Comparison of ENCODE assay signal across 13 mouse cellular contexts in the genomic region with DNA sequence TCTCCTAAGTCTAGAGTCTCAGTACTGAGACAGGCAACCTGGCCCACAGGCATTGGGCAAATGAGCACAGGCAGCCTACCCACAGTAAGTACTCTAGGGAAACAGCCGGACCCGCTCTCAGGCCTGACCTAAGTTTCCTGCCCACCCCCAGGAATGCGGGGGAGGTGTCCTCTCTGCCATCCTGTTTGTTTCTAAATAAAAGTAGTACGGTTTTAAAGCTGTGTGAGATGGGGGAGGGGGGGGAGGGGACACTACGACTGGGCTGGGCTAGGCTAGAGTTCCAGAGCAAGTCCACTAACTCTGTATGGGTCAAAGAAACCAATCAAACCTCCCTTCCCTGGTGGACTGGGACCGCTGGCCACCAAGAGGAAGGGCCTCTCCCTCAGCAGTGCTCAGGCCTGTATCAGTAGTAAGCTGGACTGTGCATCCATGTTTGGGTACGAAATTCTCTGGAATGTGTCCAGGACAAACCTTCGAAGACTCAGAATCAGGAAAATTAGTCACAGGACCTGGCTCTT. TPM values are rescaled to one million over a fixed set of nuclear protein-coding genes. Genes with fewer than 3 reads are reported as not detected.
DNase-seq lines count a peak whose midpoint lies in the region; ATAC-seq and TF ChIP-seq lines count a peak whose summit lies in the region.
"Had no signal": no experiment of that assay in that cellular context is flagged by ENCODE, and none has a peak within 500 bp of the region (broad histone marks: within the 10 kb centered on the region; RNA-seq: fewer than 3 reads in every experiment).

No protein-coding gene starts in this region.

- peak; percentile 54; the same call in 1 of the 2 replicates for TF ChIP-seq POLR2A in lung, adult 2 months (IDR thresholded peaks at IDR 0.05; ENCODE audit: borderline replicate concordance, extremely low read depth, low read depth, low read length)

- DNase-seq in lung, adult 2 months: no peak
- DNase-seq in lung, postnatal 25 days (ENCODE audit: low spot score): no peak
- no peak for DNase-seq in heart, embryonic 10.5 days (ENCODE audit: low spot score)
- DNase-seq in kidney, postnatal 0 days (ENCODE audit: low spot score): peak; percentile 83
- DNase-seq in lung, postnatal 36 days: peak; percentile 71
- DNase-seq in hindbrain, embryonic 11.5 days (ENCODE audit: low spot score): no peak
- DNase-seq in hindbrain, postnatal 0 days (ENCODE audit: low spot score): no peak

- no peaks in the 10 kb centered on the region for H3K27me3 ChIP-seq in heart, embryonic 10.5 days (ENCODE audit: insufficient read depth, poor library complexity, severe bottlenecking)
- H3K27me3 ChIP-seq in kidney, postnatal 0 days (ENCODE audit: insufficient read depth, low read length): no peaks in the 10 kb centered on the region
- no peaks in the 10 kb centered on the region for H3K27me3 ChIP-seq in hindbrain, embryonic 11.5 days (ENCODE audit: control insufficient read depth, insufficient read depth, low read length)
- no peaks in the 10 kb centered on the region for H3K27me3 ChIP-seq in hindbrain, postnatal 0 days (ENCODE audit: insufficient read depth, low read length)
- H3K27me3 ChIP-seq: forebrain, embryonic 15.5 days; hindbrain, embryonic 15.5 days; midbrain, embryonic 15.5 days; stomach, embryonic 15.5 days had no signal

- peaks cover 23% of the 10 kb centered on the region for H3K4me1 ChIP-seq in lung, adult 2 months (ENCODE audit: control insufficient read depth, insufficient read depth, low read length)
- H3K4me1 ChIP-seq in heart, embryonic 10.5 days: peaks cover 32% of the 10 kb centered on the region
- H3K4me1 ChIP-seq in kidney, postnatal 0 days (replicated peaks; ENCODE audit: insufficient read depth, low read length): peaks cover 15% of the 10 kb centered on the region; the same call in 1 of the 2 replicates
- H3K4me1 ChIP-seq in hindbrain, embryonic 11.5 days (replicated peaks; ENCODE audit: control insufficient read depth, insufficient read depth, low read length): no peaks in the 10 kb centered on the region
- no peaks in the 10 kb centered on the region for H3K4me1 ChIP-seq in hindbrain, postnatal 0 days (ENCODE audit: insufficient read depth, low read length)
- H3K4me1 ChIP-seq: hindbrain, embryonic 15.5 days had no signal

- peak; percentile 60; the same call in 1 of the 2 replicates for ATAC-seq in kidney, postnatal 0 days (replicated peaks; ENCODE audit: low FRiP score, low read depth)
- ATAC-seq in hindbrain, embryonic 11.5 days (ENCODE audit: low FRiP score): no peak
- no peak for ATAC-seq in hindbrain, postnatal 0 days
- no peak for ATAC-seq in monocyte, adult 5-6 weeks (replicated peaks; ENCODE audit: insufficient number of reproducible peaks, low FRiP score, low TSS enrichment, poor library complexity, severe bottlenecking)
- ATAC-seq: forebrain, embryonic 15.5 days; midbrain, embryonic 15.5 days had no signal

- H3K4me3 ChIP-seq in lung, adult 2 months (replicated peaks; ENCODE audit: extremely low read depth, low read depth, low read length): no peak overlapping the region
- H3K4me3 ChIP-seq in heart, embryonic 10.5 days: no peak overlapping the region
- no peak overlapping the region for H3K4me3 ChIP-seq in kidney, postnatal 0 days (replicated peaks; ENCODE audit: low read depth, low read length)
- H3K4me3 ChIP-seq in hindbrain, embryonic 11.5 days (ENCODE audit: low read depth, low read length): no peak overlapping the region
- no peak overlapping the region for H3K4me3 ChIP-seq in hindbrain, postnatal 0 days (ENCODE audit: low read length)
- H3K4me3 ChIP-seq: forebrain, embryonic 15.5 days; hindbrain, embryonic 15.5 days; midbrain, embryonic 15.5 days; stomach, embryonic 15.5 days had no signal

- no peak for TF ChIP-seq CTCF in lung, adult 2 months (IDR thresholded peaks at IDR 0.05; ENCODE audit: insufficient read depth, low read length)
- no peak for TF ChIP-seq CTCF in kidney, postnatal 0 days (IDR thresholded peaks at IDR 0.05; ENCODE audit: low read depth)
- no peak for TF ChIP-seq CTCF in hindbrain, postnatal 0 days (IDR thresholded peaks at IDR 0.05; ENCODE audit: low read depth)

- peak overlapping the region; percentile 36; the same call in 1 of the 2 replicates for H3K27ac ChIP-seq in heart, embryonic 10.5 days
- H3K27ac ChIP-seq in kidney, postnatal 0 days: peak overlapping the region; percentile 70
- no peak overlapping the region for H3K27ac ChIP-seq in hindbrain, embryonic 11.5 days (ENCODE audit: low read depth, low read length)
- H3K27ac ChIP-seq in hindbrain, postnatal 0 days: no peak overlapping the region
- H3K27ac ChIP-seq: forebrain, embryonic 15.5 days; hindbrain, embryonic 15.5 days; midbrain, embryonic 15.5 days; stomach, embryonic 15.5 days had no signal

- no peaks in the 10 kb centered on the region for H3K9me3 ChIP-seq in heart, embryonic 10.5 days
- H3K9me3 ChIP-seq in kidney, postnatal 0 days (replicated peaks; ENCODE audit: low read length): no peaks in the 10 kb centered on the region
- no peaks in the 10 kb centered on the region for H3K9me3 ChIP-seq in hindbrain, embryonic 11.5 days (ENCODE audit: control insufficient read depth, low read length)
- no peaks in the 10 kb centered on the region for H3K9me3 ChIP-seq in hindbrain, postnatal 0 days (ENCODE audit: low read length)
- H3K9me3 ChIP-seq: forebrain, embryonic 15.5 days; hindbrain, embryonic 15.5 days; midbrain, embryonic 15.5 days; stomach, embryonic 15.5 days had no signal

- no peak overlapping the region for H3K9ac ChIP-seq in kidney, postnatal 0 days (ENCODE audit: low read depth, low read length)
- H3K9ac ChIP-seq in hindbrain, embryonic 11.5 days (ENCODE audit: low read depth, low read length): no peak overlapping the region
- no peak overlapping the region for H3K9ac ChIP-seq in hindbrain, postnatal 0 days (replicated peaks; ENCODE audit: low read length)
- H3K9ac ChIP-seq: forebrain, embryonic 15.5 days; hindbrain, embryonic 15.5 days; midbrain, embryonic 15.5 days; stomach, embryonic 15.5 days had no signal

- peaks cover 21% of the 10 kb centered on the region for H3K36me3 ChIP-seq in heart, embryonic 10.5 days
- H3K36me3 ChIP-seq in kidney, postnatal 0 days (ENCODE audit: insufficient read depth, low read length): 0 out of 2 replicates have a peak, but pooled peaks cover 6% of the 10 kb centered on the region
- H3K36me3 ChIP-seq in hindbrain, embryonic 11.5 days (ENCODE audit: control insufficient read depth, insufficient read depth, low read length): peaks cover 11% of the 10 kb centered on the region; the same call in 1 of the 2 replicates
- H3K36me3 ChIP-seq in hindbrain, postnatal 0 days (ENCODE audit: insufficient read depth, low read length): 0 out of 2 replicates have a peak, but pooled peaks cover 11% of the 10 kb centered on the region
- H3K36me3 ChIP-seq: midbrain, embryonic 15.5 days had no signal

- H3K4me2 ChIP-seq in kidney, postnatal 0 days (ENCODE audit: low read length): no peak overlapping the region
- no peak overlapping the region for H3K4me2 ChIP-seq in hindbrain, embryonic 11.5 days (replicated peaks; ENCODE audit: low read depth, low read length)
- no peak overlapping the region for H3K4me2 ChIP-seq in hindbrain, postnatal 0 days (ENCODE audit: low read depth, low read length)
- H3K4me2 ChIP-seq: forebrain, embryonic 15.5 days; hindbrain, embryonic 15.5 days; midbrain, embryonic 15.5 days; stomach, embryonic 15.5 days had no signal

- WGBS in lung, adult 2 months: 22% methylated on average over 8 of the region's 8 CpGs
- 36% methylated on average over 8 of the region's 8 CpGs for WGBS in heart, embryonic 10.5 days
- WGBS in kidney, postnatal 0 days: 16% methylated on average over 8 of the region's 8 CpGs
- 68% methylated on average over 8 of the region's 8 CpGs for WGBS in hindbrain, embryonic 11.5 days
- 62% methylated on average over 8 of the region's 8 CpGs for WGBS in hindbrain, postnatal 0 days

RNA-seq across cellular contexts. Expression of a gene that starts 29.6 kb away (rescaled TPM):
- polyA plus RNA-seq in lung, adult 2 months (2012; rRNA removed): not detected in 2 replicates
- polyA plus RNA-seq in heart, embryonic 10.5 days (2016; fragmentation: Nextera tagmentation; extraction: Ambion mirVana): 0.18 TPM in 1 of 2 replicates, not detected in the other
- not detected in 2 replicates for polyA plus RNA-seq in kidney, postnatal 0 days (2015; fragmentation: Nextera tagmentation; extraction: Ambion mirVana)
- polyA plus RNA-seq in hindbrain, embryonic 11.5 days (2014; fragmentation: Nextera tagmentation; extraction: Ambion mirVana): 0.28 TPM in 1 of 2 replicates, not detected in the other
- total RNA-seq in hindbrain, postnatal 0 days (2014; rRNA removed): not detected in 2 replicates
- not detected in 2 replicates for polyA plus RNA-seq in hindbrain, postnatal 0 days (2015; fragmentation: Nextera tagmentation; extraction: Ambion mirVana)
- total RNA-seq in monocyte, adult 5-6 weeks (2017): 0.58 TPM in 1 of 3 replicates, not detected in the others
- total RNA-seq: left cerebral cortex, postnatal 10 days had no signal
- polyA plus RNA-seq: hindbrain, embryonic 15.5 days had no signal

RNA-seq across cellular contexts. Expression of a gene that starts 51.6 kb away (rescaled TPM):
- 88.4 and 109 TPM in 2 replicates for polyA plus RNA-seq in lung, adult 2 months (2012; rRNA removed)
- 17.3 and 18.3 TPM in 2 replicates for polyA plus RNA-seq in heart, embryonic 10.5 days (2016; fragmentation: Nextera tagmentation; extraction: Ambion mirVana)
- 27.5 and 28.8 TPM in 2 replicates for polyA plus RNA-seq in kidney, postnatal 0 days (2015; fragmentation: Nextera tagmentation; extraction: Ambion mirVana)
- 30.4 and 35.4 TPM in 2 replicates for polyA plus RNA-seq in hindbrain, embryonic 11.5 days (2014; fragmentation: Nextera tagmentation; extraction: Ambion mirVana)
- 30.7 and 34.0 TPM in 2 replicates for total RNA-seq in hindbrain, postnatal 0 days (2014; rRNA removed)
- 26.9 and 28.0 TPM in 2 replicates for polyA plus RNA-seq in hindbrain, postnatal 0 days (2015; fragmentation: Nextera tagmentation; extraction: Ambion mirVana)
- total RNA-seq in monocyte, adult 5-6 weeks (2017): 106 to 183 TPM (median 115 TPM) in 3 replicates

Comparison
In these comparisons a context has a peak if more than half of its experiments do, and no peak if none do; other contexts are left out.
1. DNase-seq: peak in kidney, postnatal 0 days (single experiment) and lung, postnatal 36 days (single experiment); none in lung, adult 2 months (single experiment), lung, postnatal 25 days (single experiment), heart, embryonic 10.5 days (single experiment), hindbrain, embryonic 11.5 days (single experiment) and hindbrain, postnatal 0 days (single experiment).
2. H3K27ac ChIP-seq: peak in heart, embryonic 10.5 days (single experiment) and kidney, postnatal 0 days (single experiment); none in hindbrain, embryonic 11.5 days (single experiment) and hindbrain, postnatal 0 days (single experiment).